Mouse (Mus musculus) heart, embryonic 16.5 days (tissue): ENCODE measurements at regions not wholly inside any gene's neighbourhood (a gene's known extent, or its start where the extent isn't known, plus 50 kb on each side); places are given as distances from the start of the nearest gene placed in this dataset.

Experiments used
- ATAC-seq: fragments of 200-750 bp; cut with Nextera tagmentation; replicated peaks from 2 replicates; pipeline ENCODE4 v1.8.0; 2017; ENCODE audit warnings: moderate number of reproducible peaks; ENCODE audit not compliant: insufficient read depth, low FRiP score; ENCODE audit errors: extremely low read depth
- H3K27ac ChIP-seq: fragments of 300-500 bp; sonication (generic); 2 replicates; pipeline ENCODE4 v1.5.1; 2014; ENCODE audit warnings: mild to moderate bottlenecking, low read length, control low read depth, moderate library complexity
- H3K27me3 ChIP-seq: fragments of 300-500 bp; sonication (generic); 2 replicates; pipeline ENCODE4 v1.6.1; 2014; ENCODE audit warnings: low read length, mixed read lengths; ENCODE audit not compliant: control insufficient read depth, insufficient read depth
- H3K36me3 ChIP-seq: fragments of 300-500 bp; sonication (generic); 2 replicates; pipeline ENCODE4 v1.6.1; 2014; ENCODE audit not compliant: control insufficient read depth, insufficient read depth
- H3K4me1 ChIP-seq: fragments of 300-500 bp; sonication (generic); 2 replicates; pipeline ENCODE4 v1.6.1; 2014; ENCODE audit warnings: low read length, mixed read lengths; ENCODE audit not compliant: control insufficient read depth, insufficient read depth
- H3K4me2 ChIP-seq: fragments of 300-500 bp; sonication (generic); 2 replicates; pipeline ENCODE4 v1.6.1; 2014; ENCODE audit warnings: low read depth, mild to moderate bottlenecking, control low read depth, low read length
- H3K4me3 ChIP-seq: fragments of 300-500 bp; sonication (generic); 2 replicates; pipeline ENCODE4 v1.5.1; 2014; ENCODE audit warnings: mild to moderate bottlenecking, control low read depth, low read length
- H3K9ac ChIP-seq: fragments of 300-500 bp; sonication (generic); 2 replicates; pipeline ENCODE4 v1.6.1; 2014; ENCODE audit warnings: low read length, control low read depth
- H3K9me3 ChIP-seq: fragments of 300-500 bp; sonication (generic); replicated peaks from 2 replicates; pipeline ENCODE4 v1.6.1; 2016; ENCODE audit warnings: low read length; ENCODE audit not compliant: control insufficient read depth
- WGBS: fragments of 180-500 bp; shearing (Covaris S2); extraction: QIAGEN DNeasy Blood & Tissue Kit; methylation state at CpG from one replicate; pipeline ENCODE4 v1.1.7; 2014; 5-methylcytosine and 5-hydroxymethylcytosine counted together

- Histone ChIP-seq H3K27ac (no peak overlapping the region), H3K9ac (no peak overlapping the region), H3K4me1 (no peaks in the 10 kb centered on the region), H3K4me2 (no peak overlapping the region), H3K27me3 (peaks cover 8% of the 10 kb centered on the region; the same call in 1 of the 2 replicates), H3K4me3 (no peak overlapping the region), H3K9me3 (no peaks in the 10 kb centered on the region), H3K36me3 (no peaks in the 10 kb centered on the region)
- WGBS = 48% methylated on average over 2 of the region's 2 CpGs
- no peak for ATAC-seq
Measured at GRCm38 (mm10) chr9:43461131-43461530, 150.5 kb downstream of the Trim29 start.

GRCm38 (mm10) chr9:43463445-43464090 lies 152.9 kb downstream of the Trim29 start:
- H3K27ac ChIP-seq = no peak overlapping the region
- ATAC-seq = no peak
- no peak overlapping the region for H3K4me3 ChIP-seq
- H3K4me1 ChIP-seq = no peaks in the 10 kb centered on the region
- H3K36me3 ChIP-seq = no peaks in the 10 kb centered on the region
- H3K27me3 ChIP-seq = peaks cover 5% of the 10 kb centered on the region
- WGBS = 88% methylated on average over 13 of the region's 13 CpGs
- H3K4me2 ChIP-seq = no peak overlapping the region
- no peak overlapping the region for H3K9ac ChIP-seq
- H3K9me3 ChIP-seq = no peaks in the 10 kb centered on the region

- Histone ChIP-seq H3K4me1 (no peaks in the 10 kb centered on the region), H3K4me2 (no peak overlapping the region), H3K9ac (no peak overlapping the region), H3K36me3 (no peaks in the 10 kb centered on the region), H3K9me3 (no peaks in the 10 kb centered on the region), H3K27ac (no peak overlapping the region), H3K4me3 (no peak overlapping the region), H3K27me3 (peaks cover 8% of the 10 kb centered on the region)
- ATAC-seq = no peak
- 32% methylated on average over 2 of the region's 2 CpGs for WGBS
Measured at GRCm38 (mm10) chr9:43465129-43465528, 154.5 kb downstream of the Trim29 start.

DNA sequence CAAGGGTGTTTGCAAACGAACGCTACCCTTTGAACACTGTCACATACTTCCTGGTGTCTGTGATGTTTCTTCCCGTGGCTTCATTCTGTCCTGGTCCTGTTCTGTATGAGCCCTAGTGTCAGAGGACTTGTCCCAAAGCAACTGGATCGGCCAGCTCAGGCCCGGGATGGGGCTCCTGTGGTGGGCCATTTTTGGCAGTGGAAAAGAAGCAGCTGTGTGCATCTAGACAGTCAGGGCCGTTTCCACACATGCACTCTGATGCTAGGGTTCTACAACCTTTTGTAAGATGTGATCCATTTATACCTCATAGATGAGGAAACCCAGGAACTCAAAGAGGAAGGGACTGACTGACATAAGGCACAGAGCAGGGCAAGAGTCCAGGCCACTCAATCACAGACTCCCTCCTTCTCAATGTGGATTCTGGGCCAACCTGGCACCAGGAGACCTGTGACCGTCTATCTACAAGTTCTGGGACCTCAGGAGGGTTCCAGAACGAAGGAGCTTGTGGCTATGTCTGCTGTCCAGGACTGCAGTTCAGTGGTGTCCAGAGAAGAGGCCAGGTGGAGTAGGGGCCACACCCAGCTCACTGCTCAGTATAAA lies 155.2 kb downstream of the Trim29 start:
- H3K27ac ChIP-seq = no peak overlapping the region

DNA sequence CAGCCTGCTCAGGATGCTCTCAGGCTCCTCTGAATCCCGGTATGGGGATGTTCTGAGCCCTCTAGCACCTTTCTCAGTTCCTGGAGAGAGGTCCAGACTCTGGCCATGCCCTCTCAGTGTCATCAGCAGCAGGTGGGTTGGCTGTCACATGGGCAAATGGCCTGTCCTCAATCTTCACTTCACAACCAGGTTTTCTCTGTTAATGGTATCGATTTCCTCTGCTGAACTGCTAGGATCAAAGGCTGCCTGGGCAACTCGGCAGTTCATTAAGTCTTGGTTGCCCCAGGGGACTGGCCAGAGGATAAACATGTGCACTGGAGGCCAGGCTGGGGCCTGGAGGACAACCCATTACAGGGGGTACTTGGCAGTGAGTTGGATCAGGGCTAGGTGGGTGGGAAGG lies 156.2 kb downstream of the Trim29 start:
- Histone ChIP-seq H3K9ac (no peak overlapping the region), H3K9me3 (no peaks in the 10 kb centered on the region), H3K4me2 (no peak overlapping the region), H3K4me3 (no peak overlapping the region), H3K4me1 (no peaks in the 10 kb centered on the region), H3K27ac (no peak overlapping the region), H3K27me3 (peaks cover 8% of the 10 kb centered on the region), H3K36me3 (no peaks in the 10 kb centered on the region)
- ATAC-seq = no peak
- 35% methylated on average over 3 of the region's 3 CpGs for WGBS

More for the DNA sequence above, 155.2 kb downstream of the Trim29 start:
- H3K4me3 ChIP-seq = no peak overlapping the region
- no peak overlapping the region for H3K9ac ChIP-seq
- H3K9me3 ChIP-seq = no peaks in the 10 kb centered on the region
- 67% methylated on average over 8 of the region's 8 CpGs for WGBS
- ATAC-seq = no peak
- no peaks in the 10 kb centered on the region for H3K36me3 ChIP-seq
- no peaks in the 10 kb centered on the region for H3K4me1 ChIP-seq
- H3K27me3 ChIP-seq = peaks cover 8% of the 10 kb centered on the region
- H3K4me2 ChIP-seq = no peak overlapping the region

- Histone ChIP-seq H3K36me3 (no peaks in the 10 kb centered on the region), H3K4me3 (no peak overlapping the region), H3K27ac (no peak overlapping the region), H3K4me1 (no peaks in the 10 kb centered on the region), H3K27me3 (peaks cover 7% of the 10 kb centered on the region), H3K9me3 (no peaks in the 10 kb centered on the region), H3K9ac (no peak overlapping the region), H3K4me2 (no peak overlapping the region)
- WGBS = 76% methylated on average over 10 of the region's 10 CpGs
- no peak for ATAC-seq
Measured at GRCm38 (mm10) chr9:43469215-43469614, 158.6 kb downstream of the Trim29 start.

DNA sequence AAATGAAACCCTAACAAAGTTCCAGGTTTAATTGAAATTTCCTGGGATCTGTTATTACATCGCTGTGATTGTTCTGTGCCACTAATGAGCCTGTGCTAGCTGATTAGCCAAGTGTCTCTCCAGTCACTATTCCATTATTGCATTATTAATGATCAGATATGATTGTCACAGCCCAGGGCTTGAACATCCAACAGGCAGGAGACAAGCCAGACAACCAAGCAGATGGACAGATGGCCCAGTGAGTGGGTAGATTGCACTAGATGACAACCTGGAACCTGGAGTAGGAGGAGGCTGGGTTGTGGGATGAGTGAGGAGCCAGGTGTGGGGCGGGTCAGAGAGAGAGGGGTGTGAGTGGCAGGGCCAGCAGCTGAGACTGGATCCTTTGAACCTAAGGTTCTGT lies 161.6 kb downstream of the Trim29 start:
- Histone ChIP-seq H3K36me3 (no peaks in the 10 kb centered on the region), H3K9me3 (no peaks in the 10 kb centered on the region), H3K4me2 (no peak overlapping the region), H3K4me1 (no peaks in the 10 kb centered on the region), H3K4me3 (no peak overlapping the region), H3K27ac (no peak overlapping the region), H3K27me3 (peaks cover 10% of the 10 kb centered on the region), H3K9ac (no peak overlapping the region)
- 76% methylated on average over 2 of the region's 2 CpGs for WGBS
- no peak for ATAC-seq

- no peak overlapping the region for H3K9ac ChIP-seq
Measured at GRCm38 (mm10) chr9:43473164-43473563, 162.5 kb downstream of the Trim29 start.

DNA sequence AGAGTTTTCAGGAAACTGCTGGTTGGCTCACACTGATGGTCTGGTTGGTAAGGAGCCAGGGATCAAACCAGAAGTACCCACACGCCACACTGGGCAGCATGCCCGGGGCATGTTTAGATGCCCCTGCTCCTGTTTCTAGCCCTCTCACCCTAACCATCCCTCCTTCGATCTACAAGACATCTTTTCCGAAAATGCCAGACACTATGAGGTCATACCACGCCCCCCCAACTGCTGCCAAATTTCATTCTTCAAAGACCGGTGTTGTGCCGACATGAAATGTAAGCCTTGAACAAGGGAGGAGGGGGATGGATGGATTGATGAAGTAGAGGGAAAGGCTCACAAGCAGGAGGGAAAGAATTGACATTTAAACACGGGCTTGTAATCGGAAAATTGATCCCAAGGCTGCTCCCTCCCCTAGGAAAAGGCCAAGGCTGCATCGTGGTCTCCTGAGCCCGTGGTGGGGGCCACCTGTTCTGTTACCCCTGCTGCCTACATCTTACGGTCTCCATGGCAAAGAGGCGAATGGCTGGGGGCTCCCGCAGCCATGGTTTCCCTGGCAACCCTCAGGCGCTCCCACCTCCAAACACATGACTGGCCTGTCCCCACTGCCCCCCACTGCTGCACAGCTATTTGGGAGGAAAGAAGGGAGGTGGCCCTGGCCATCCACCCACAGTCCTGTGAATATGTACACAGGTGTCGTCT lies 163.1 kb downstream of the Trim29 start:
- no peaks in the 10 kb centered on the region for H3K36me3 ChIP-seq
- H3K9me3 ChIP-seq = no peaks in the 10 kb centered on the region
- H3K4me1 ChIP-seq = no peaks in the 10 kb centered on the region
- no peak for ATAC-seq
- no peak overlapping the region for H3K4me3 ChIP-seq
- 64% methylated on average over 16 of the region's 16 CpGs for WGBS
- no peak overlapping the region for H3K9ac ChIP-seq
- H3K4me2 ChIP-seq = no peak overlapping the region
- peaks cover 8% of the 10 kb centered on the region for H3K27me3 ChIP-seq
- H3K27ac ChIP-seq = no peak overlapping the region

More at GRCm38 (mm10) chr9:43473164-43473563, 162.5 kb downstream of the Trim29 start:
- Histone ChIP-seq H3K4me2 (no peak overlapping the region), H3K9me3 (no peaks in the 10 kb centered on the region), H3K36me3 (no peaks in the 10 kb centered on the region), H3K4me3 (no peak overlapping the region), H3K4me1 (no peaks in the 10 kb centered on the region), H3K27me3 (peaks cover 8% of the 10 kb centered on the region), H3K27ac (no peak overlapping the region)
- WGBS = 69% methylated on average over 1 of the region's 1 CpGs
- ATAC-seq = no peak
